Mouse (Mus musculus): ENCODE results near the gene Snx4.
A peak's percentile ranks its signal among the peaks of the same experiment; 100 is the strongest.

Gene Snx4

GRCm38 (mm10) chr16:33343601-33344000 lies 92.4 kb downstream of the Snx4 start:
- no peak for DNase-seq (ENCODE audit: low read depth)

DNA sequence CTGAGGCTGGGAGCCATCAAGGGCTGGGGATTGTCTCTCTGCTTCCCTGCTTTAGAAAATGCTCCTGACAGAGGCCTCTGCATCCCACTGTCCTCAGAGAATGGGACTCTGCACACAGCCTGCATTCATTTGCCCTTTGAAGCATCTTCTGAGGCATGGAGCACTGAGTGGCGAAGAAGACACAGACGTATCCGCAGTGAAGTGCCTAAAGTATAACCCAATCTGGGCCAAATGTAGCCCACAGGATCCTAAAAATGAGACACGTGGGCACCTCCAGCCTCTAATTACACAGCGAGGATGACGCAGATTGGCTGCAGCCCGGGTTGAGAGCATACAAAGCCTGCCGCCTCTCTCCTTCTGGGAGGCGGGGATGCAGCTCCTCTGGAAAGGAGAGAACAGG lies 93.1 kb downstream of the Snx4 start:
- no peak for DNase-seq (ENCODE audit: low read depth)

GRCm38 (mm10) chr16:33344875-33345274 lies 93.6 kb downstream of the Snx4 start:
- DNase-seq (ENCODE audit: low read depth) = peak; percentile 36

GRCm38 (mm10) chr16:33346376-33346775 lies 95.1 kb downstream of the Snx4 start:
- DNase-seq (ENCODE audit: low read depth) = no peak

- no peak for DNase-seq (ENCODE audit: low read depth)
Measured at GRCm38 (mm10) chr16:33347134-33347533, 95.9 kb downstream of the Snx4 start.
